Comparison of ENCODE assay signal across 8 mouse cellular contexts in the genomic region with DNA sequence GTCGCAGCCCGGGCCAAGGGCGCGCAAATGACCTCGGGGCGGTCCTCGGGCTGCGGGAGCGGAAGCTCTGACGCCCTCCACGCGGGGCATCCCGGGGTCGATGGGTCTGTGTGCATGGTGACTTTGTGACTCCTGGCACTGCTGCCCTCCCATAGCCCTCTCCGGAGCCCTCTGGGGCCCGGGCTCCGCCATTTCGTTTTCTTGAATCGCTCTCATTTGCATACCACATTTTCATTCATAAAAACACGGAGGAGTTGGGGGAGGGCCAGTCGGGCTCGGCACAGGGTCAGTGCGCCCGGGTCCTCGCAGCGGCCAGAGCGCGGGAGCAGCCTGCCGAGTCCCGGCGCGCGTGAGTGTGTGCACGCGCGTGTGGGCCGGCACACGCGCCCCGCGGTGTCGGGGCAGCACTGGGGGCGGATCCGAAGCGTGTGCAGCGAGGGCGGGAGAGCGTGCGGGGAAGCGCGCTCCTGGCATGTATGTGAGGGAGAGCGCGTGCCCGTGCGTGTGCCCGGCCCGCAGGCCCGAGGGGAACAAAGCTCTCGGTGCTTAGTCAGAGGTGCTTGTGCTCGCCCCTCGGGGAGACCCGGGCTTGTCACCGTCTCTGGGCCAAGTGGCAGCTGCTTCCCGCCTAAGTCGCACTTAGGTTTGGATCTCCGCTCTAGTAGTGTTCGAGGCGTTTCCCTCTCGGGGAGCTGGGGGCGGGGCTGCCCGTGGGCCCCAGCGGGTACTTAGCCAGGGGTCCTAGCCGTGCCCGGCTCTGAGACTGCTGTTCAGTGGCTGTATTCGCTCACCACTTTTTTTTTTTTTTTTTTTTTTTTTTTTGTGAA. TPM values are rescaled to one million over a fixed set of nuclear protein-coding genes. Genes with fewer than 3 reads are reported as not detected.
A peak's percentile ranks its signal among the peaks of the same experiment; 100 is the strongest.
DNase-seq lines count a peak whose midpoint lies in the region; ATAC-seq and TF ChIP-seq lines count a peak whose summit lies in the region.

No protein-coding gene starts in this region.

- no peaks in the 10 kb centered on the region for H3K36me3 ChIP-seq in hindbrain, postnatal 0 days (ENCODE audit: insufficient read depth, low read length)

- H3K27ac ChIP-seq in gastrocnemius, adult 2 months, result peak overlapping the region; percentile 94
- H3K27ac ChIP-seq in hindbrain, postnatal 0 days, result peak overlapping the region; percentile 97

- TF ChIP-seq CTCF in gastrocnemius, adult 2 months (IDR thresholded peaks at IDR 0.05), result no peak; the same call in 1 of the 2 replicates
- no peak for TF ChIP-seq CTCF in hindbrain, postnatal 0 days (IDR thresholded peaks at IDR 0.05; ENCODE audit: low read depth)

- H3K9me3 ChIP-seq in hindbrain, postnatal 0 days (ENCODE audit: low read length), result no peaks in the 10 kb centered on the region

- peak overlapping the region; percentile 97 for H3K9ac ChIP-seq in hindbrain, postnatal 0 days (replicated peaks; ENCODE audit: low read length)

- peak overlapping the region; percentile 90 for H3K4me3 ChIP-seq in gastrocnemius, adult 2 months
- peak overlapping the region; percentile 95 for H3K4me3 ChIP-seq in hindbrain, postnatal 0 days (ENCODE audit: low read length)

- DNase-seq in adipocyte (ENCODE audit: low spot score), result peak; percentile 74
- peak; percentile 46 to 74 for DNase-seq in cerebellum, postnatal 4 days (ENCODE audit: low spot score in 2 of 2)
- DNase-seq in gastrocnemius, adult 2 months, result peak; percentile 67
- DNase-seq in hindbrain, postnatal 0 days (ENCODE audit: low spot score), result peak; percentile 93
- DNase-seq in left cerebral cortex, postnatal 14 days (ENCODE audit: low spot score in 2 of 2), result peak; percentile 71 to 75
- peak; percentile 54 for DNase-seq in right cerebral cortex, postnatal 14 days
- DNase-seq in urinary bladder, postnatal 4 days (ENCODE audit: low spot score in 2 of 2), result peak; percentile 63

- 1% methylated on average over 71 of the region's 75 CpGs for WGBS in hindbrain, postnatal 0 days

- no peaks in the 10 kb centered on the region for H3K27me3 ChIP-seq in hindbrain, postnatal 0 days (ENCODE audit: insufficient read depth, low read length)

- intact Hi-C loops in gastrocnemius, adult 2 months (cut with DNase I), result loop anchor here (5.0 kb wide), 2 partner anchors 37 to 62 kb away; no protein-coding TSS in a partner anchor
- intact Hi-C loops in left cerebral cortex, postnatal 14 days (cut with DNase I), result loop anchor here (2.0 to 10.0 kb wide), 4 partner anchors 57 to 279 kb away; partner anchors contain the start of gene Rab1a

- H3K4me2 ChIP-seq in hindbrain, postnatal 0 days (ENCODE audit: low read depth, low read length), result peak overlapping the region; percentile 63

- peaks cover 5% of the 10 kb centered on the region; the same call in 1 of the 2 replicates for H3K4me1 ChIP-seq in hindbrain, postnatal 0 days (ENCODE audit: insufficient read depth, low read length)

- peak; percentile 79 for ATAC-seq in hindbrain, postnatal 0 days
- peak; percentile 40 for ATAC-seq in megakaryocyte-erythroid progenitor cell, adult 5-6 weeks (replicated peaks; ENCODE audit: low FRiP score, low TSS enrichment, poor library complexity, severe bottlenecking)

RNA-seq across cellular contexts. Expression of gene Spred2, which starts 1.2 kb away (rescaled TPM):
- 1 to 10 TPM; 5.6 to 7.8 TPM for total RNA-seq in gastrocnemius, adult 2 months (2021)
- total RNA-seq in hindbrain, postnatal 0 days (2014; rRNA removed), result 15.6 and 16.9 TPM in 2 replicates
- polyA plus RNA-seq in hindbrain, postnatal 0 days (2015; fragmentation: Nextera tagmentation; extraction: Ambion mirVana), result 8.4 and 8.7 TPM in 2 replicates
- total RNA-seq in left cerebral cortex, postnatal 14 days (2021), result 10 to 100 TPM; 84.3 to 85.1 TPM
- 21.5 and 23.6 TPM in 2 replicates for total RNA-seq in megakaryocyte-erythroid progenitor cell, adult 5-6 weeks (2014; fragmentation: Nextera tagmentation)
- 4.6 and 5.4 TPM in 2 replicates for total RNA-seq in megakaryocyte-erythroid progenitor cell, adult 5-6 weeks (2017)

Comparison
In these comparisons a context has a peak if more than half of its experiments do, and no peak if none do; other contexts are left out.
1. Peak in every context shown above with its lines: DNase-seq, ATAC-seq, H3K4me3 ChIP-seq and H3K27ac ChIP-seq.